Mouse (Mus musculus): ENCODE measurements at regions not wholly inside any gene's neighbourhood (a gene's known extent, or its start where the extent isn't known, plus 50 kb on each side); places are given as distances from the start of the nearest gene placed in this dataset.

DNA sequence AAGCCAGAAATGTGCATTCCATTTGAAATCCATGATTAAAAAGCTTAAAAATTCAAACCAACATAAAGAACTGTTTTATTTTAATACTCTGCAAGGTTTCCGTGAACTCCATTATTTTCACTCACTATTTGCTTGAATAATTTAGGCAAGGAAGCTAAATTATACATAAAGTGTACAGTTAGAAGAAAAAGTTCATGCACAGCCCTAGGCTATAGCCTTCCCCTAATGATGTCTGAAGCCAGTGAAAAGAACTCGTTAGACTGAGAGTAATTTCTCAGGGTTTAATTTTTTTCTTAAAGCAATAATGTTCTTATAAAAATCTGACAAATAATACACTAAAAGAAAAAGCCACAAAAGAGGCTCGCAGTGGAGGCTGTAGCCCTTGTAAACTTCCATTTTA is 141.4 kb upstream of the Meis1 start:
- ATAC-seq, result no peak

DNA sequence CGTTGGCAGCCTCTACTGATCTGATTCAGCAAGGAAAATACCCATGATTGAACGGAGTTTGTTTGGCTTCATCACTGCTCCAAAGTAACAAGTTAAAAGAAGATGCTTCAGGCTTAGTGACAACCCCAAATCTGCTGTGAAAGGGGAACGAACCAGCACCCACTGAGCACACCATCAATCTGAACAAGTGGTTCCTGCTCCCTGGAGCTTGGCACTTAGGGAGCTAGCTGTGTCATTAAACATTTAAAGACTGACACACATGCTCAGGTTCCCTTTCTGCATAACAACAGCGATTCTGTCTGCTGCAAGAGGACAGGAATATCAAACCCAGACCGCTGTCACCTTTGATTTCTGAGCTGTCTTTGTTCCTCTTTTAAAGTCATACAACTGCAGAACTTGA is 141.9 kb upstream of the Meis1 start:
- Histone ChIP-seq H3K4me1 (ENCODE audit: insufficient read depth) (no peaks in the 10 kb centered on the region), H3K9me3 (ENCODE audit: low read length) (no peaks in the 10 kb centered on the region), H3K9ac (no peak overlapping the region), H3K4me3 (ENCODE audit: low read depth, low read length) (no peak overlapping the region), H3K27me3 (ENCODE audit: insufficient read depth, low read length) (0 out of 2 replicates have a peak, but pooled peaks cover 2% of the 10 kb centered on the region), H3K4me2 (ENCODE audit: low read depth) (no peak overlapping the region), H3K27ac (ENCODE audit: low read depth, low read length) (no peak overlapping the region), H3K36me3 (ENCODE audit: insufficient read depth) (no peaks in the 10 kb centered on the region)
- TF ChIP-seq CTCF (IDR thresholded peaks at IDR 0.05; ENCODE audit: low read depth), result no peak
- 22% methylated on average over 5 of the region's 5 CpGs for WGBS
- ATAC-seq (no peak), DNase-seq (no peak)

More for the DNA sequence above, 141.4 kb upstream of the Meis1 start:
- Histone ChIP-seq H3K4me3 (ENCODE audit: low read depth, low read length) (no peak overlapping the region), H3K4me1 (ENCODE audit: insufficient read depth) (no peaks in the 10 kb centered on the region), H3K36me3 (ENCODE audit: insufficient read depth) (no peaks in the 10 kb centered on the region), H3K4me2 (ENCODE audit: low read depth) (no peak overlapping the region), H3K27ac (ENCODE audit: low read depth, low read length) (no peak overlapping the region), H3K27me3 (ENCODE audit: insufficient read depth, low read length) (0 out of 2 replicates have a peak, but pooled peaks cover 2% of the 10 kb centered on the region), H3K9ac (no peak overlapping the region), H3K9me3 (ENCODE audit: low read length) (no peaks in the 10 kb centered on the region)
- 14% methylated on average over 3 of the region's 3 CpGs for WGBS
- TF ChIP-seq CTCF (IDR thresholded peaks at IDR 0.05; ENCODE audit: low read depth), result no peak
- DNase-seq, result no peak

DNA sequence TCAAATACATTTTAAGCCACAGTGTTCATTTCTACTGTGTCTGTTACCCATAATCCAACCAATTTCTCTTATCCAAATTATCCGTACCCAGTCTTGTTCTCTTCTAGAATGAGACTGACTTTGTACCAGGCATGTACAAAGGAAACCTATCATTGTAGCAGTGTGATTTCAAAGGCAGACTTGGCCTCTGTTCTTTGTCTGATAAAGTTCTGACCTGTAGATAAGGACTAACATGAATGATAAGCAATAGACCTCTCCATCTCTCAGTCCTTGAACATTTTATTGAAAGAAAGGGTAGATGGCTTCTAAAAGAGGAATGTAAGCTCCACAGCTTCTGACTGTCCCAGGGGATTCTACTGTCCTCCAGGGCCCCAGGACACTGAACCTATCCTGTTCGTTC is 152.2 kb upstream of the Meis1 start:
- H3K36me3 ChIP-seq (ENCODE audit: insufficient read depth), result no peaks in the 10 kb centered on the region
- H3K27ac ChIP-seq (ENCODE audit: low read depth, low read length), result no peak overlapping the region
- ATAC-seq (no peak), DNase-seq (no peak)
- no peaks in the 10 kb centered on the region for H3K27me3 ChIP-seq (ENCODE audit: insufficient read depth, low read length)
- no peak overlapping the region for H3K9ac ChIP-seq
- no peaks in the 10 kb centered on the region for H3K4me1 ChIP-seq (ENCODE audit: insufficient read depth)
- no peaks in the 10 kb centered on the region for H3K9me3 ChIP-seq (ENCODE audit: low read length)
- WGBS, result 91% methylated on average over 2 of the region's 2 CpGs
- H3K4me2 ChIP-seq (ENCODE audit: low read depth), result no peak overlapping the region
- no peak for TF ChIP-seq CTCF (IDR thresholded peaks at IDR 0.05; ENCODE audit: low read depth)
- no peak overlapping the region for H3K4me3 ChIP-seq (ENCODE audit: low read depth, low read length)

DNA sequence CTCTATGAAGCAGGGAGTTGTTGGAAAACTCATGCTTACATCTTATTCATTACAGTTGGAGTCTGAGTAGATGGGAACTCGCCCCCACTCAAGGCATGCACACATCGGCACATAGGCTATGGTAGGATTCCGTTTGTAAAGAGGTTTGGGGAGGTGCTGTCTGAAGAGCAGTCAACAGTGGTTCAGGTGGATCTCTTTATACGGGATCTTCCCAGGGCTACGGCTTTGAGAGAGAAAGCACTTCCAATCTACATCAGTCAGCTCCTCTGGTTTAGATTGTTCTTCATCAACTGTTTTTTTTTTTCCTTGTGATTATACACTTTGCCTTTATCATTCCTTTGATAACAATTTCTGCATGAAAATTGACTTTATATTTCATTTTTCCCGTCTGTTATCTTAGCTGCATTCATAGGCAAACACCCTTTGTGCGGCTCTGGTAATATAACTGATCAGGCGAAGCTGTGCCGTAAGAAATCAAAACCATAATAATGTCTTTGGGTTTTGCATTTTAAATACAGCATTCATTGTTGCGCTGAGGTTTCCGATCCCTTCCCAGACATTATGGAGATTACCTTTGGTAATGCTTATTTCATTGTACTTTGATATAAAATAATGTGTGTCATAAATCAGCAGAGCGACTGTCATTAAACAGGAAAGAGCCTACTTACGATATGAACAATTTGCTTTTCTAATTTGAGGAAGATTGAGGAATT is 155.7 kb upstream of the Meis1 start:
- no peak for ATAC-seq
- no peak for DNase-seq
- 74% methylated on average over 13 of the region's 13 CpGs for WGBS
- H3K4me2 ChIP-seq (ENCODE audit: low read depth), result no peak overlapping the region
- H3K27ac ChIP-seq (ENCODE audit: low read depth, low read length), result no peak overlapping the region
- H3K4me3 ChIP-seq (ENCODE audit: low read depth, low read length), result no peak overlapping the region
- H3K4me1 ChIP-seq (ENCODE audit: insufficient read depth), result no peaks in the 10 kb centered on the region
- no peak for TF ChIP-seq CTCF (IDR thresholded peaks at IDR 0.05; ENCODE audit: low read depth)
- no peak overlapping the region for H3K9ac ChIP-seq
- no peaks in the 10 kb centered on the region for H3K27me3 ChIP-seq (ENCODE audit: insufficient read depth, low read length)
- H3K9me3 ChIP-seq (ENCODE audit: low read length), result no peaks in the 10 kb centered on the region
- no peaks in the 10 kb centered on the region for H3K36me3 ChIP-seq (ENCODE audit: insufficient read depth)

DNA sequence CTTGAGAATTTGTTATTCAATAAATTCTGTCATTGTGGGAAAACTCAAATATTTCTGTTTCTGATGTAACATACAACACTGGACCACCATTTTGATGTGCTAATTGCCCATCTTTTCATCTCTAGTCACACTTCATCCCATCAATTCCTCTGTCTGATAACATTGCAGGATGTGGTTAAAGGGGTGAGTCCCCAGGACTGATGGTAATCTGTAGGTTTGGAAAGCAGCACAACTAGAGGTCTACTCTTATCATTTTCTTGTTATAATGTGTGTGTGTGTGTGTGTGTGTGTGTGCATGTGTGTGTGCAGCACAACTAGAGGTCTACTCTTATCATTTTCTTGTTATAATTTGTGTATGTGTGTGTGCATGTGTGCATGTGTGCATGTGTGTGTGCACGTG is 160.5 kb upstream of the Meis1 start:
- WGBS, result 100% methylated on average over 1 of the region's 1 CpGs
- H3K27me3 ChIP-seq (ENCODE audit: insufficient read depth, low read length), result no peaks in the 10 kb centered on the region
- no peak overlapping the region for H3K4me3 ChIP-seq (ENCODE audit: low read depth, low read length)
- DNase-seq, result no peak
- H3K36me3 ChIP-seq (ENCODE audit: insufficient read depth), result no peaks in the 10 kb centered on the region
- no peak overlapping the region for H3K27ac ChIP-seq (ENCODE audit: low read depth, low read length)
- TF ChIP-seq CTCF (IDR thresholded peaks at IDR 0.05; ENCODE audit: low read depth), result no peak
- H3K4me2 ChIP-seq (ENCODE audit: low read depth), result no peak overlapping the region
- H3K4me1 ChIP-seq (ENCODE audit: insufficient read depth), result no peaks in the 10 kb centered on the region
- H3K9ac ChIP-seq, result no peak overlapping the region
- no peak for ATAC-seq
- no peaks in the 10 kb centered on the region for H3K9me3 ChIP-seq (ENCODE audit: low read length)

DNA sequence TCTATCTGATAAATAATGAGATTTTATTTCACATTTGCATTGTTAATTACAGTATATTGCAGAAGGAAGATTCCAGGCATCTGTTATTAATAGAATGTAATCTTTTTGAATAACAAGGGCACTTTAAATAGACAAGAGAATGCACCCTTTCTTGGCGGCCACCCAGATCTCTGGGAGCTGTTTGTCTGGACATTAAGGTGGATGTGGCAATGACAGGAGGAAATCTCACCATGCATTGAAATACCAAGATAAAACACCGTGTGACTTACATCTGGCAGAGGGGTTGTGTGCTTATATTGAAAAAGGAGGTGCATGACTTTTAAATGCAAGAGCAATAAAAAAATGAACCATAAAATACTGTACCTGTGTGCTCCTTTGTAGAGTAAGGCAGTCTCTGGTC is 171.0 kb upstream of the Meis1 start:
- no peak for DNase-seq
- no peak for TF ChIP-seq CTCF (IDR thresholded peaks at IDR 0.05; ENCODE audit: low read depth)
- no peaks in the 10 kb centered on the region for H3K36me3 ChIP-seq (ENCODE audit: insufficient read depth)
- no peaks in the 10 kb centered on the region for H3K27me3 ChIP-seq (ENCODE audit: insufficient read depth, low read length)
- H3K4me1 ChIP-seq (ENCODE audit: insufficient read depth), result no peaks in the 10 kb centered on the region
- H3K9ac ChIP-seq, result no peak overlapping the region
- no peak overlapping the region for H3K4me2 ChIP-seq (ENCODE audit: low read depth)
- no peak for ATAC-seq
- no peak overlapping the region for H3K4me3 ChIP-seq (ENCODE audit: low read depth, low read length)
- H3K27ac ChIP-seq (ENCODE audit: low read depth, low read length), result no peak overlapping the region
- 61% methylated on average over 2 of the region's 2 CpGs for WGBS
- H3K9me3 ChIP-seq (ENCODE audit: low read length), result no peaks in the 10 kb centered on the region

DNA sequence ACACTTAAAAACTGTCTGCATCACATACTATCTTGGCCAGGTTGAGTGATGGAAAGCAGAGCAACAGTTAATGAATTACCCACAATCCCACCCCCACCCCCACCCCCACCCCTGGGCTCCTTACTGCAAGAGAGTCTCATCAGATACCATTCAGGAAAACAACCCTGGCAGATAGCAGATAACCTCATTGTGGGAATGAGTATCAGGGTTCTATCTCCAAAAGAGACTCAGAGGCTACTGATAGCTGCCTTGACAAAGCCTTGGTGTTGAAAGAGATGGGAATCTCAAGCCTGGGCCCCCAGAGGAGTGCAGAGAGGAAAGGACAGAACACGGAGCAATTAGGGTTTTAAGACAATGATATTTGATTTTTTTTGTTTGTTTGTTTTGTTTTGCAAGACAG is 175.7 kb upstream of the Meis1 start:
- 70% methylated on average over 1 of the region's 1 CpGs for WGBS
- H3K27me3 ChIP-seq (ENCODE audit: insufficient read depth, low read length), result no peaks in the 10 kb centered on the region
- no peak overlapping the region for H3K4me2 ChIP-seq (ENCODE audit: low read depth)
- DNase-seq (no peak), ATAC-seq (no peak)
- H3K27ac ChIP-seq (ENCODE audit: low read depth, low read length), result no peak overlapping the region
- no peak for TF ChIP-seq CTCF (IDR thresholded peaks at IDR 0.05; ENCODE audit: low read depth)
- no peak overlapping the region for H3K9ac ChIP-seq
- no peaks in the 10 kb centered on the region for H3K36me3 ChIP-seq (ENCODE audit: insufficient read depth)
- no peak overlapping the region for H3K4me3 ChIP-seq (ENCODE audit: low read depth, low read length)
- H3K4me1 ChIP-seq (ENCODE audit: insufficient read depth), result no peaks in the 10 kb centered on the region
- no peaks in the 10 kb centered on the region for H3K9me3 ChIP-seq (ENCODE audit: low read length)
